Mouse (Mus musculus) small intestine, adult 2 months (tissue): ENCODE results near the gene Hipk2.

Experiments
- CTCF ChIP-seq: fragments of 200-500 bp; IDR thresholded peaks from 2 replicates; pipeline ENCODE4 v1.5.1; 2012; ENCODE audit warnings: low read depth, mild to moderate bottlenecking, control low read depth, inconsistent platforms, low read length, moderate library complexity, mixed read lengths; ENCODE audit not compliant: insufficient replicate concordance, insufficient read length; ENCODE audit errors: extremely low read depth
- POLR2A ChIP-seq: fragments of 200-500 bp; IDR thresholded peaks from 2 replicates; pipeline ENCODE4 v1.6.1; 2012; ENCODE audit warnings: low read depth, mild to moderate bottlenecking, control low read depth, inconsistent platforms, low read length, moderate library complexity

DNA sequence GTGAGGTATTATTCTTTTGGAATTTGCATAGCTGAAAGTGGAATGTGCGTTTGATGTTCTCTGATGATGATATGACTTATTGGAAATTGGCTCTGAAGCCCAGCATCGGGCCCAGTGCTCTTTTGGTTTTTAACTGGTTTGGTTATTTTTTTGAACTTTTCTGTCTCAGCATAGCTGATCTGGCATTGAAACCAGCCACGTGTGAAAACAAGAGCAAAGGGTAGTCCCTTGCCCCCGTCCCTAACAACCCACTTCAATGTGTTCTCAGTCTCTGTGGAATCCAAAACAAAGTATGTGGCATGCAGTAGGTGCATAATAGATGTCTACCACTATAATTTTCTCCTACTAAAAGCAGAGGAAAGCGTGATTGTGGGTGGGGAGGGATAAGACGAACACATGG lies 44.2 kb upstream of the Hipk2 start:
- no peak for TF ChIP-seq CTCF
- TF ChIP-seq POLR2A: no peak
